Mouse (Mus musculus) megakaryocyte, embryonic 14.5 days (primary cell): ENCODE measurements around the gene Hpcal1.
"Not testable (repeated sequence)": the region's sequence is repeated elsewhere in the genome, so short reads cannot be mapped to it uniquely, and the experiment has no call there.

Experiments
- FLI1 ChIP-seq: IDR thresholded peaks from 2 replicates; pipeline ENCODE4 v1.6.1; 2012; ENCODE audit warnings: low read length, inconsistent platforms, mixed read lengths
- GATA1 ChIP-seq: IDR thresholded peaks from 3 replicates; pipeline ENCODE4 v1.6.1; 2012; ENCODE audit warnings: mixed read lengths, low read length, inconsistent platforms, borderline replicate concordance

- not testable (repeated sequence) for TF ChIP-seq GATA1, FLI1
Observed at GRCm38 (mm10) chr12:17774842-17775241, 84.2 kb downstream of the Hpcal1 start.
